Mouse (Mus musculus) testis, adult 2 months (tissue): ENCODE results near the gene Fstl3. TPM values are rescaled to one million over a fixed set of nuclear protein-coding genes. Genes with fewer than 3 reads are reported as not detected.

Source experiments
- H3K27ac ChIP-seq: fragments of 200-500 bp; 2 replicates; pipeline ENCODE4 v1.5.1; 2012; ENCODE audit warnings: low read depth, low read length; ENCODE audit not compliant: control insufficient read depth, insufficient read depth
- H3K27me3 ChIP-seq: fragments of 200-500 bp; 2 replicates; pipeline ENCODE4 v1.6.1; 2012; ENCODE audit warnings: mild to moderate bottlenecking, low read length, moderate library complexity; ENCODE audit not compliant: control insufficient read depth, insufficient read depth
- H3K36me3 ChIP-seq: fragments of 200-500 bp; 2 replicates; pipeline ENCODE4 v1.6.1; 2012; ENCODE audit warnings: mild to moderate bottlenecking, low read length; ENCODE audit not compliant: control insufficient read depth, insufficient read depth
- H3K4me1 ChIP-seq: fragments of 200-500 bp; 2 replicates; pipeline ENCODE4 v1.6.1; 2012; ENCODE audit warnings: low read length; ENCODE audit not compliant: control insufficient read depth, insufficient read depth
- H3K4me3 ChIP-seq: fragments of 200-500 bp; 2 replicates; pipeline ENCODE4 v1.5.1; 2012; ENCODE audit warnings: low read depth, mild to moderate bottlenecking, low read length, moderate library complexity, mixed read lengths; ENCODE audit not compliant: control insufficient read depth
- CTCF ChIP-seq: fragments of 200-500 bp; IDR thresholded peaks from 2 replicates; pipeline ENCODE4 v1.5.1; 2012; ENCODE audit warnings: low read depth, mild to moderate bottlenecking, inconsistent platforms, low read length, moderate library complexity; ENCODE audit not compliant: control insufficient read depth, insufficient read depth, insufficient replicate concordance
- POLR2A ChIP-seq: fragments of 200-500 bp; IDR thresholded peaks from 2 replicates; pipeline ENCODE4 v1.6.1; 2012; ENCODE audit warnings: low read depth, mild to moderate bottlenecking, inconsistent platforms, low read length, moderate library complexity; ENCODE audit not compliant: control insufficient read depth
- polyA plus RNA-seq: library from polyadenylated mRNA; depleted of rRNA; stranded (reverse); fragments of >200 nt; gene quantifications from 2 replicates; pipeline ENCODE4 v1.2.3, GENCODE M21; 2012; rRNA removed

Gene Fstl3
- polyA plus RNA-seq = 13.8 and 16.1 TPM in 2 replicates

DNA sequence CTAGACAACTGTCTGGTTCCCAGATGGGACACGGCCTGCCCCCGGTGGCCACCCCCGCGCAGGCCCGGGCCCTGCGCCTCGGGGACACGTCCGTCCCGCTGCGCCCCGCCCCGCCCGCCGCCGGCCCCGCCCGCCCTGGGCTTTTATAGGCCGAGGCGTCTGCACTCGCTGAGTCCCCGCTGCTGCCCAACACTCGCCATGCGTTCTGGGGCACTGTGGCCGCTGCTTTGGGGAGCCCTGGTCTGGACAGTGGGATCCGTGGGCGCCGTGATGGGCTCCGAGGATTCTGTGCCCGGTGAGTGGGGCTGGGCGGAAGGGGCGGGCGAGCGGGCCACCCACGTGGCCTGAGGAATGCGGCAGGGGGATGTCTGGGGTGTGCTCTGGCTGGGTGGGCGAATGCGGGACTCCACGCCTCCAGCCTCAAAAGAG lies at the start of gene Fstl3:
Gene Fstl3 (plus strand): TSS at position 170 of the 429 bp plus-strand sequence.
- Histone ChIP-seq H3K27me3 (no peaks in the 10 kb centered on the region), H3K4me3 (peak within 1 kb of the TSS; percentile 59), H3K4me1 (peaks cover 35% of the 10 kb centered on the region), H3K27ac (no peak within 1 kb of the TSS), H3K36me3 (no peaks in the 10 kb centered on the region)
- TF ChIP-seq CTCF = no peak
- no peak for TF ChIP-seq POLR2A

DNA sequence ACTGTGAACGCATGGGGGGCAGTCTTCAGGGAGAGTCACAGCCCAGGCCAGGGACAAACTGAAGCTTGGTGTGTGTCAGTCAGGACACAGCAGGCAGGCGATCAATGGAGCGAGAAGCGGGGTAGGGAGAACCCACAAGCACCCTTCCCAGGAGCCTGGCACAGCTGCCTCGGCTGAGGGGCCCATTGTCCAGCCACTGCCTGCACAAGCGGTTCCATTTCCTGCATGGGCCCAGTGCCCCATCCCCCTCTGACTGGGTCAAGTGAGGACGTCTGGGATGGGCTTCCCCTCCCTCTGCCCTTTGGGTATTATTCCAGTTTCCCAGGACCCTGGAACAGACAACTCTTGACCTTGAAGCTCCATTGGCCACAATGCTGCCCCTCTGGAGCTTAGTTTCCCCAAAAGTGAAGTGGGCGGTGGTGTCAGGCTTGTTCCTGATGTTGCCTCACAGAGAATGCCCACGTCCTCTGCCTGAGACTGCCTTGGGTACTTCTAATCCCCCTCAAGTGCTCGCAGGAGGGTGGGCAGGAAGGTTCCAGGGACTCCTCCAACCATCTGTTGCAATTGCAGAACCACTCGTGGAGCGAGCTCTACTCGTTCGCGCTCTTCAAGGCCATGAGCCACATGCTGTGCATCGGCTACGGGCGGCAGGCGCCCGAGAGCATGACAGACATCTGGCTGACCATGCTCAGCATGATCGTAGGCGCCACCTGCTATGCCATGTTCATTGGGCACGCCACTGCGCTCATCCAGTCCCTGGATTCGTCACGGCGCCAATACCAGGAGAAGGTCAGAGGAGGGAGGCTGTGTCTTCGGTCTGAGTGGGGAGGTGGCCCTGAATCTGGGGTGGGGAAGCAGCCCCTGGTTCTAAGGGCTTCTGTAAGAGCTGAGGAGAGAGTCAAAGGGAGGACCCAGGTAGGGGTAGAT lies 48.5 kb upstream of the Fstl3 start:
- TF ChIP-seq CTCF = no peak
- 0 out of 2 replicates have a peak, but pooled peaks have one; percentile 17 for TF ChIP-seq POLR2A
- no peak overlapping the region for H3K4me3 ChIP-seq
- no peaks in the 10 kb centered on the region for H3K36me3 ChIP-seq
- H3K4me1 ChIP-seq = no peaks in the 10 kb centered on the region
- no peak overlapping the region for H3K27ac ChIP-seq
- H3K27me3 ChIP-seq = no peaks in the 10 kb centered on the region

DNA sequence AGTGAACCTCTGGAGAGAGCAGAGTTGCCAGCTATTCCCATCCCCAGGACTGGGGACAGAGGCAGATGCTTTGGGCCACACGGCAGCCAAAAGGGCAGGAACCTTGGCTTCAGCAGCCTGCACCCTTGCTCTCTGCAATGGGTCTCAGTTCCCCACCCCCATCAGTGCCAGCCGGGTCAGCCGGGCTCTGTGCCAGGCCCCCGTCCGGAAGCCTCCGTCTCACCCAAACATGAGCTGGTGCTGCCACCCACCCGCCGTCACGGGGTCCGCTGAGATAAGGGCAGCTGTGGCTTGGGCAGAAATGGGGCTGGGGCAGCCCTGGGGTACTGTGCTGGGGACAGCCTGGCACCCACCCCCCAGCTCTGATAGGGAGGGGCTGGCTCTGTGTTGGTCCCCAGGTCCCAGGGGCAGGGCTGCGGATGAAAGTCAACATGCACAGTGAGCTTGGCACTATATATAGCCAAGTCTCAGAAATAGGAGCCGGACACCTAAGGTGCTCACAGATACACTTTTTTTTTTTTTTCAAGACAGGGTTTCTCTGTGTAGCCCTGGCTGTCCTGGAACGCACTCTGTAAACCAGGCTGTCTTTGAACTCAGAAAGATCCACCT lies 47.6 kb upstream of the Fstl3 start:
- Histone ChIP-seq H3K27ac (no peak overlapping the region), H3K36me3 (no peaks in the 10 kb centered on the region), H3K4me3 (no peak overlapping the region), H3K27me3 (no peaks in the 10 kb centered on the region), H3K4me1 (no peaks in the 10 kb centered on the region; the same call in 1 of the 2 replicates)
- TF ChIP-seq CTCF = no peak
- no peak for TF ChIP-seq POLR2A

DNA sequence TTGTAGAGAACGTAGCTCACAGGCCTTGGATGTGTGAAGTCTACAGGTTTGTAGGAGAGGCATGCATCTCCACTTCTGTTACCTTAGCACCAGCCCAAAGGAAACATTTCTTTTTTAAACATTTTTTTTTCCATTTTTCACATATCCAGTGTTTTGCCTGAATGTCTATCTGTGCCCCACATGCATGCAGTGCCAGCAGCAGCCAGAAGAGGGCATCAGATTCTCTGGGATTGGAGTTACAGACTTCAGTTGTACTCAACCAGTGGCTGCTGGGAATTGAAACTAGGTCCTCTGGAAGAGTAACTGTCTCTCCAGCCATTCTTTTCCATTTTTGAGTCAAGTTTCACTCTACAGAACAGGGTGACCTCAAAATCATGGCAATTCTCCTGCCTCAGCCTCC lies 44.6 kb upstream of the Fstl3 start:
- Histone ChIP-seq H3K4me1 (peaks cover 17% of the 10 kb centered on the region), H3K36me3 (no peaks in the 10 kb centered on the region), H3K27me3 (no peaks in the 10 kb centered on the region), H3K27ac (no peak overlapping the region), H3K4me3 (no peak overlapping the region)
- TF ChIP-seq POLR2A = no peak
- peak; percentile 40; the same call in 1 of the 2 replicates for TF ChIP-seq CTCF

DNA sequence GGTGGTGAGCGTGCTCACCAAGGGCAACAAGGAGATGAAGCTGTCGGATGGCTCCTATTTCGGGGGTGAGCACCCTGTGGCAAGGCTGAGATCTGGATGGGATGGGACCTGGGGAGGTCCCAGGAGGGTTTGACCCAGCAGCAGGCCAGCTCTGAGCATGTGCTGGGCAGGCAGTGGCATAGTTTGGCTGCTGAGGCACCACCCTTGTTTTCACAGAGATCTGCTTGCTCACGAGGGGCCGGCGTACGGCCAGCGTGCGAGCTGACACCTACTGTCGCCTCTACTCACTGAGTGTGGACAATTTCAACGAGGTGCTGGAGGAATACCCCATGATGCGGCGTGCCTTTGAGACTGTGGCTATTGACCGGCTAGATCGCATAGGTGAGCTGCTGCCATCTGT lies 43.2 kb upstream of the Fstl3 start:
- Histone ChIP-seq H3K27me3 (no peaks in the 10 kb centered on the region), H3K27ac (no peak overlapping the region), H3K4me1 (peaks cover 23% of the 10 kb centered on the region), H3K36me3 (no peaks in the 10 kb centered on the region), H3K4me3 (no peak overlapping the region)
- no peak for TF ChIP-seq POLR2A
- no peak for TF ChIP-seq CTCF

DNA sequence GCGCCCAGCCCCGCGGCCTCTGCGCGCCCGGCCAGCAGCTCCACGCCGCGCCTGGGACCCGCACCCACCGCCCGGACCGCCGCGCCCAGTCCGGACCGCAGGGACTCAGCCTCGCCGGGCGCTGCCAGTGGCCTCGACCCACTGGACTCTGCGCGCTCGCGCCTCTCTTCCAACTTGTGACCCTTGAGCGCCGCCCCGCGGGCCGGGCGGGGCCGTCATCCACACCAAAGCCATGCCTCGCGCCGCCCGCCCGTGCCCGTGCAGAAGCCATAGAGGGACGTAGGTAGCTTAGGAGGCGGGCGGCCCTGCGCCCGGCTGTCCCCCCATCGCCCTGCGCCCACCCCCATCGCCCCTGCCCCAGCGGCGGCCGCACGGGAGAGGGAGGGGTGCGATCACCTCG lies 41.7 kb upstream of the Fstl3 start:
- Histone ChIP-seq H3K27me3 (no peaks in the 10 kb centered on the region), H3K4me3 (peak overlapping the region; percentile 33), H3K4me1 (peaks cover 23% of the 10 kb centered on the region), H3K36me3 (no peaks in the 10 kb centered on the region), H3K27ac (no peak overlapping the region)
- TF ChIP-seq CTCF (no peak), POLR2A (no peak)

DNA sequence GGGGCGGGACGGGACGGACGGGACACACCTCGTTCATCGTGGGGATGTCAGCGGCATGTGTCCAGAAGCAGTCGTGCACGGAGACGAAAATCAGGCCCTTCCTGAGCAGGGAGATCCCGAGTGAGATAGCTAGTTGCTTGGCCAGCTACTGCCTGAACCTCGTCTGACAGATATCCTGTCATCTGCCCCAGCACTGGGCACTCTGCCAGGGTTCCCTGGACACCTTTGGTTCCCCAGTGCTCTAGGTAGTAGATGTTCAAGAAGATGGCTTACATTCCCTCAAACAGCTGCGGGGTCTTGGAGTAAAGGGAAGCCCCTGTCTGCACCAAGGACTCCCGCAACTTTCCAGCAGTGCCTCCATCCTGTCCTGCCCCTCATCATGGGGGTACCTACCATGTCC lies 40.4 kb upstream of the Fstl3 start:
- Histone ChIP-seq H3K27me3 (no peaks in the 10 kb centered on the region), H3K36me3 (no peaks in the 10 kb centered on the region; the same call in none of the 2 replicates), H3K27ac (no peak overlapping the region), H3K4me1 (peaks cover 23% of the 10 kb centered on the region), H3K4me3 (no peak overlapping the region)
- TF ChIP-seq CTCF (no peak), POLR2A (no peak)
